Mouse (Mus musculus) CH12.LX (cell line): ENCODE measurements around the gene Olfr1357. TPM values are rescaled to one million over a fixed set of nuclear protein-coding genes. Genes with fewer than 3 reads are reported as not detected.

Source experiments
- DNase-seq: peaks from one replicate; pipeline ENCODE4 v3.0.0-alpha.2; 2013; ENCODE audit errors: extremely low read depth
- H3K27ac ChIP-seq: 2 replicates; pipeline ENCODE4 v1.5.1; 2012; ENCODE audit warnings: low read depth, mild to moderate bottlenecking, control low read depth, moderate library complexity; ENCODE audit not compliant: insufficient read depth
- H3K27me3 ChIP-seq: replicated peaks from 2 replicates; pipeline ENCODE3; 2012; ENCODE audit warnings: inconsistent platforms
- H3K36me3 ChIP-seq, 2 experiments: replicated peaks in 1 of 2; 2 replicates each; pipeline versions ENCODE3 to v1.6.1; 2012; ENCODE audit warnings: inconsistent platforms in 1 of 2, low read length in 1 of 2, mild to moderate bottlenecking in 1 of 2, mixed read lengths in 1 of 2, moderate library complexity in 1 of 2; ENCODE audit not compliant: control insufficient read depth in 1 of 2, insufficient read depth in 1 of 2
- H3K4me1 ChIP-seq, 2 experiments: 2 replicates each; pipeline ENCODE4 v1.6.1; 2012; ENCODE audit warnings: inconsistent platforms in 1 of 2, moderate library complexity in 1 of 2; ENCODE audit not compliant: insufficient read depth in 2 of 2, control insufficient read depth in 1 of 2
- H3K4me2 ChIP-seq: 2 replicates; pipeline ENCODE4 v1.6.1; 2012; ENCODE audit warnings: low read depth, mild to moderate bottlenecking, control low read depth; ENCODE audit not compliant: poor library complexity, insufficient read depth, severe bottlenecking
- H3K4me3 ChIP-seq, 3 experiments: fragments of 150-350 bp in 1 of 3; sonication (generic) in 1 of 3; replicated peaks in 1 of 3; 2 replicates each; pipeline versions ENCODE3 to v1.5.1; 2011 to 2012; ENCODE audit warnings: low read depth in 2 of 3, low read length in 2 of 3, mild to moderate bottlenecking in 2 of 3, moderate library complexity in 2 of 3, control low read depth in 1 of 3, improper control_type of control experiment in 1 of 3, inconsistent platforms in 1 of 3, mixed read lengths in 1 of 3; ENCODE audit not compliant: poor library complexity in 1 of 3
- H3K79me2 ChIP-seq: replicated peaks from 2 replicates; pipeline ENCODE4 v1.6.1; 2012; ENCODE audit warnings: mild to moderate bottlenecking, moderate library complexity; ENCODE audit not compliant: control insufficient read depth, poor library complexity, insufficient read depth, severe bottlenecking; ENCODE audit errors: extremely low read depth
- H3K9ac ChIP-seq: 2 replicates; pipeline ENCODE4 v1.6.1; 2012; ENCODE audit warnings: low read depth, mild to moderate bottlenecking, control low read depth, moderate library complexity; ENCODE audit not compliant: insufficient read depth
- H3K9me3 ChIP-seq: replicated peaks from 2 replicates; pipeline ENCODE3; 2012; ENCODE audit warnings: low read length, inconsistent platforms, mixed read lengths
- EP300 ChIP-seq: IDR thresholded peaks from 2 replicates; pipeline ENCODE4 v1.6.1; 2011; ENCODE audit warnings: low read length, improper control_type of control experiment
- ETS1 ChIP-seq: conservative IDR thresholded peaks from 2 replicates; pipeline ENCODE4 v1.6.1; 2012; ENCODE audit warnings: low read depth, mild to moderate bottlenecking, inconsistent platforms, low read length, improper control_type of control experiment, moderate library complexity
- GABPA ChIP-seq: IDR thresholded peaks from 2 replicates; pipeline ENCODE4 v1.6.1; 2012; ENCODE audit warnings: low read depth, low read length, improper control_type of control experiment, inconsistent platforms; ENCODE audit not compliant: insufficient replicate concordance
- JUN ChIP-seq: IDR thresholded peaks from 2 replicates; pipeline ENCODE4 v1.6.1; 2011; ENCODE audit warnings: low read depth, mild to moderate bottlenecking, low read length, improper control_type of control experiment, moderate library complexity; ENCODE audit not compliant: insufficient read depth
- JUND ChIP-seq: conservative IDR thresholded peaks from 2 replicates; pipeline ENCODE4 v1.6.1; 2011; ENCODE audit warnings: low read depth, low read length, improper control_type of control experiment
- MAFK ChIP-seq: IDR thresholded peaks from 2 replicates; pipeline ENCODE4 v1.6.1; 2011; ENCODE audit warnings: low read length, improper control_type of control experiment; ENCODE audit not compliant: insufficient replicate concordance
- MAZ ChIP-seq: IDR thresholded peaks from 2 replicates; pipeline ENCODE4 v1.6.1; 2012; ENCODE audit warnings: low read depth, mild to moderate bottlenecking, inconsistent platforms, low read length, improper control_type of control experiment, moderate library complexity
- MYC ChIP-seq: IDR thresholded peaks from 2 replicates; pipeline ENCODE4 v1.6.1; 2011; ENCODE audit warnings: low read depth, mild to moderate bottlenecking, improper control_type of control experiment, low read length
- RAD21 ChIP-seq: IDR thresholded peaks from 2 replicates; pipeline ENCODE4 v1.6.1; 2011; ENCODE audit warnings: low read depth, mild to moderate bottlenecking, low read length, improper control_type of control experiment, moderate library complexity
- RCOR1 ChIP-seq: conservative IDR thresholded peaks from 2 replicates; pipeline ENCODE4 v1.6.1; 2012; ENCODE audit warnings: low read depth, mild to moderate bottlenecking, inconsistent platforms, low read length, improper control_type of control experiment
- SMC3 ChIP-seq: IDR thresholded peaks from 2 replicates; pipeline ENCODE4 v1.6.1; 2011; ENCODE audit warnings: low read depth, low read length, improper control_type of control experiment
- TCF12 ChIP-seq: IDR thresholded peaks from 2 replicates; pipeline ENCODE4 v1.6.1; 2014; ENCODE audit warnings: low read depth, mild to moderate bottlenecking, inconsistent platforms, low read length, improper control_type of control experiment
- USF2 ChIP-seq: conservative IDR thresholded peaks from 2 replicates; pipeline ENCODE4 v1.6.1; 2011; ENCODE audit warnings: low read depth, low read length, improper control_type of control experiment
- ZC3H11A ChIP-seq: IDR thresholded peaks from 2 replicates; pipeline ENCODE4 v1.6.1; 2012; ENCODE audit warnings: low read depth, mild to moderate bottlenecking, inconsistent platforms, low read length, improper control_type of control experiment
- ZKSCAN1 ChIP-seq: IDR thresholded peaks from 2 replicates; pipeline ENCODE4 v1.6.1; 2012; ENCODE audit warnings: low read depth, inconsistent platforms, low read length, improper control_type of control experiment, borderline replicate concordance
- ZNF384 ChIP-seq: IDR thresholded peaks from 2 replicates; pipeline ENCODE4 v1.6.1; 2012; ENCODE audit warnings: low read depth, low read length, improper control_type of control experiment, inconsistent platforms
- dilution Hi-C: fragments of 300-500 bp; cut with MboI; formaldehyde crosslinking; loops from 2 replicates; pipeline ENCODE4 v1.14.3; 2020; ENCODE audit warnings: low sequenced_read_pairs; ENCODE audit not compliant: extremely low pct_unique_long_range_greater_than_20kb, extremely low pct_ligation_motif_present
- in situ Hi-C: fragments of 300-500 bp; cut with MboI; formaldehyde crosslinking; loops from 3 replicates; pipeline ENCODE4 v1.14.3; 2019; ENCODE audit warnings: low sequenced_read_pairs, low pct_ligation_motif_present, low pct_unique_long_range_greater_than_20kb, mixed read lengths
- polyA plus RNA-seq: library from polyadenylated mRNA; unstranded; fragments of >175 nt; gene quantifications from 2 replicates; pipeline ENCODE4 v1.2.1, GENCODE M21; 2012; ENCODE audit warnings: low read depth; ENCODE audit not compliant: insufficient read length
- total RNA-seq, 2 experiments: library from RNA; depleted of rRNA; stranded (reverse); fragments of 300-350 nt in 1 of 2; fragments of >200 nt in 1 of 2; gene quantifications; 2 replicates each; pipeline ENCODE4 v1.2.3; 2012 to 2014

Gene Olfr1357
- total and polyA plus RNA-seq, 3 experiments = not detected

DNA sequence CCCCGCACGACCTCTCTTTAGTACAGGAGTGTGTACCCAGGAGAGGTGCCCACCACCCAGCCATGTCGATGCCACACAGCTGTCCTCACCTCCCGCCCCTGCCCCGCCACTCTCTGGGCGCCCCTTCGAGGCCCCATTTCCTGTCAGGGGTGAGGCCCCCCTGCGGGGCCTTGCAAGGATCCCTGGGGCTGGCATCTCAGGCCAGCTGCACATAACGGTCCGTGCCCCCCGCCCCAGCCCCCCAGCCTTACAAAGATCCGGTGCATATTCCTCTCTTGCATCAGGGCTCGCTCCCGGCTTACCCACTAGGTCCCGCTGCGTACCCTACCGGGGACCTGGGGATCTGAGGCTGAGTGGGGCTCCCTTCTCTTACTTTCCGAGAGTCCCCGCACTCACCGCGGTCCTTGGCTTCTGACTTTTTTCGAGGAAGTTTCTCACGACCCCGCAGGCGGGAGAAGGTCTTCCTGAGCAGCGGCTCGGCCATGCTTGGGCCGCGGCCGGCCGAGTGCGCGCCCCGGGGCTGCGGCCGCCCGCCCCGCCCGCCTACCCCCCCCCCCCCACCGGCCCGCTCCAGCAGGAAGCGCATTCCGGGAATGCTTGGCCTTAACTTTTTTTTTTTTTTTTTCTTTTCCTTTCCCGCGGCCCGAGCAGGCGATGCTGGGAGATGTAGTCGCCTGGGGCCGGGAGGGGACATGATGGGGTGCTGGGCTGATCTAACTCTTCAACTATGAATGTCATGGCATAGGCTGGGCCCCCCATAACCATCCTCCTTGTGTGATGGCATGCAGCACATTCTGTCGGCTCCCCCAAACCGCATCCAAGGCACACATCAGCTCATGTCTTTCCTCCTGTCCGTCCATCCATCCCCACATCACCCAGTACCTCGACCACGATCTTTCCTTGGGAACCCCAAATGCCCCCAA is 26.2 kb downstream of the Olfr1357 start, which contains the start of gene Syde1:
TSS of gene Syde1 (minus strand) at position 559 of the 923 bp plus-strand sequence.
- Histone ChIP-seq H3K79me2 (no peaks in the 10 kb centered on the region), H3K36me3 (no peaks in the 10 kb centered on the region), H3K4me3 (no peak within 1 kb of the TSS), H3K27ac (no peak within 1 kb of the TSS), H3K4me1 (no peaks in the 10 kb centered on the region), H3K9ac (no peak within 1 kb of the TSS), H3K4me2 (no peak within 1 kb of the TSS), H3K27me3 (peaks cover 43% of the 10 kb centered on the region), H3K9me3 (no peaks in the 10 kb centered on the region)
- in situ Hi-C loops = no loop called here
- DNase-seq = no peak
- dilution Hi-C loops = no loop called here
- TF ChIP-seq EP300 = no peak
- no peak for TF ChIP-seq RAD21
- no peak for TF ChIP-seq ETS1
- TF ChIP-seq, all 38 proteins: peak for 0

DNA sequence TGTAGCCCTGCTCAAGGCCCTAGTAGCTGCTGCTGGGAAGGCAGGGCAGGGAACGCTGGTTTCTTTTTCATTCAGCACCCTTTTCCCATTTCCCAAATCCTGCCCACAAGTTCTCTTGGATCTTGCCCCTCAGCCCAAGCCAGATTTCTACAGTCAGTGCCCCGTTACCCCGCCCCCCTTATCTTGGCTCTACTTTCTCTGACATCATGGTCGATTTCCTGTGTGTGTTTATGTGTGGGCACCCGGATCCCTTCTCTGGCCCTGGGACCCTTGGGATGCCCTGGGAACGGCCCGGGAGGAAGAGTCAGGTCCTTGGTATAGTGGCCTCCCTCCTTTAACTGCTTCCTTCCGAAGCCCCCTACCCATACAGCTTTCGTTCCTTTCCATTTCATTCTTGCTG is 27.1 kb downstream of the Olfr1357 start:
- no peaks in the 10 kb centered on the region for H3K79me2 ChIP-seq
- no peak overlapping the region for H3K4me3 ChIP-seq
- no peak overlapping the region for H3K9ac ChIP-seq
- H3K27me3 ChIP-seq = peaks cover 36% of the 10 kb centered on the region
- H3K4me1 ChIP-seq = no peaks in the 10 kb centered on the region
- H3K9me3 ChIP-seq = no peaks in the 10 kb centered on the region
- H3K4me2 ChIP-seq = no peak overlapping the region
- DNase-seq = no peak
- in situ Hi-C loops (no loop called here), dilution Hi-C loops (no loop called here)
- TF ChIP-seq ZC3H11A = no peak
- TF ChIP-seq USF2 = no peak
- no peak for TF ChIP-seq SMC3
- TF ChIP-seq ZKSCAN1 = no peak
- TF ChIP-seq MAFK = no peak
- TF ChIP-seq ZNF384 = no peak
- TF ChIP-seq TCF12 = no peak
- TF ChIP-seq JUN = no peak
- no peak for TF ChIP-seq MYC
- H3K36me3 ChIP-seq = no peaks in the 10 kb centered on the region
- H3K27ac ChIP-seq = no peak overlapping the region

GRCm38 (mm10) chr10:78589901-78590300 is 28.0 kb downstream of the Olfr1357 start:
- Histone ChIP-seq H3K4me3 (no peak overlapping the region), H3K36me3 (peaks cover 0 to 4% of the 10 kb centered on the region in 2 experiments), H3K4me2 (no peak overlapping the region), H3K27ac (no peak overlapping the region), H3K27me3 (peaks cover 32% of the 10 kb centered on the region), H3K4me1 (no peaks in the 10 kb centered on the region), H3K9ac (no peak overlapping the region), H3K79me2 (no peaks in the 10 kb centered on the region), H3K9me3 (no peaks in the 10 kb centered on the region)
- TF ChIP-seq MAZ (no peak), MYC (no peak), GABPA (no peak), JUND (no peak), RCOR1 (no peak)
- DNase-seq = no peak
- dilution Hi-C loops = no loop called here
- in situ Hi-C loops = no loop called here
